In genomic region chr1:180356176-180356575, GRCm38 (mm10) we compare ENCODE assay signal across 11 mouse cellular contexts. TPM values are rescaled to one million over a fixed set of nuclear protein-coding genes. Genes with fewer than 3 reads are reported as not detected.
DNase-seq lines count a peak whose midpoint lies in the region; ATAC-seq lines count a peak whose summit lies in the region.
"Had no signal": no experiment of that assay in that cellular context is flagged by ENCODE, and none has a peak within 500 bp of the region (broad histone marks: within the 10 kb centered on the region; RNA-seq: fewer than 3 reads in every experiment).

No protein-coding gene starts in this region.

- no peaks in the 10 kb centered on the region for H3K9me3 ChIP-seq in intestine, embryonic 16.5 days (ENCODE audit: control insufficient read depth, low read length)
- H3K9me3 ChIP-seq in intestine, embryonic 15.5 days, result no peaks in the 10 kb centered on the region
- H3K9me3 ChIP-seq in embryonic facial prominence, embryonic 10.5 days, result no peaks in the 10 kb centered on the region
- no peaks in the 10 kb centered on the region for H3K9me3 ChIP-seq in forebrain, embryonic 16.5 days (ENCODE audit: control insufficient read depth, low read length)
- H3K9me3 ChIP-seq: embryonic facial prominence, embryonic 12.5 days had no signal

- peak; percentile 87 for DNase-seq in CD4-positive, CD25-positive, alpha-beta regulatory T cell, adult 2 months (ENCODE audit: low read depth, low spot score)
- DNase-seq in embryonic facial prominence, embryonic 10.5 days (ENCODE audit: low spot score), result no peak
- DNase-seq in natural killer cell, adult 2 months (ENCODE audit: low spot score in 2 of 2), result peak; percentile 63 to 65
- no peak for DNase-seq in testis, postnatal 10 days (ENCODE audit: low spot score)
- DNase-seq in retina, postnatal 1 day, result no peak
- DNase-seq: kidney, postnatal 10 days; lung, postnatal 14 days had no signal

- H3K4me2 ChIP-seq in intestine, embryonic 16.5 days (ENCODE audit: low read depth, low read length), result no peak overlapping the region
- no peak overlapping the region for H3K4me2 ChIP-seq in intestine, embryonic 15.5 days (replicated peaks)
- no peak overlapping the region for H3K4me2 ChIP-seq in forebrain, embryonic 16.5 days (ENCODE audit: low read length)
- H3K4me2 ChIP-seq: embryonic facial prominence, embryonic 12.5 days had no signal

- H3K4me1 ChIP-seq in intestine, embryonic 16.5 days (ENCODE audit: control insufficient read depth, insufficient read depth, low read length), result peaks cover 23% of the 10 kb centered on the region
- peaks cover 23% of the 10 kb centered on the region for H3K4me1 ChIP-seq in intestine, embryonic 15.5 days (replicated peaks)
- peaks cover 54% of the 10 kb centered on the region for H3K4me1 ChIP-seq in embryonic facial prominence, embryonic 10.5 days
- no peaks in the 10 kb centered on the region for H3K4me1 ChIP-seq in forebrain, embryonic 16.5 days (replicated peaks; ENCODE audit: control insufficient read depth, insufficient read depth, low read length)

- 52% methylated on average over 4 of the region's 4 CpGs for WGBS in intestine, embryonic 16.5 days
- 71% methylated on average over 4 of the region's 4 CpGs for WGBS in intestine, embryonic 15.5 days
- 72% methylated on average over 4 of the region's 4 CpGs for WGBS in embryonic facial prominence, embryonic 10.5 days
- WGBS in forebrain, embryonic 16.5 days, result 69% methylated on average over 4 of the region's 4 CpGs

- H3K27me3 ChIP-seq in intestine, embryonic 16.5 days (replicated peaks; ENCODE audit: control insufficient read depth, insufficient read depth, low read length), result no peaks in the 10 kb centered on the region
- H3K27me3 ChIP-seq in intestine, embryonic 15.5 days (replicated peaks), result no peaks in the 10 kb centered on the region
- H3K27me3 ChIP-seq in embryonic facial prominence, embryonic 10.5 days (replicated peaks; ENCODE audit: low read depth, poor library complexity, severe bottlenecking), result no peaks in the 10 kb centered on the region
- no peaks in the 10 kb centered on the region for H3K27me3 ChIP-seq in forebrain, embryonic 16.5 days (replicated peaks; ENCODE audit: control insufficient read depth, insufficient read depth, low read length)
- H3K27me3 ChIP-seq: embryonic facial prominence, embryonic 12.5 days had no signal

- H3K36me3 ChIP-seq in intestine, embryonic 16.5 days (ENCODE audit: control insufficient read depth, insufficient read depth, low read length), result no peaks in the 10 kb centered on the region
- H3K36me3 ChIP-seq in intestine, embryonic 15.5 days, result no peaks in the 10 kb centered on the region
- peaks cover 3% of the 10 kb centered on the region for H3K36me3 ChIP-seq in embryonic facial prominence, embryonic 10.5 days (replicated peaks)
- no peaks in the 10 kb centered on the region for H3K36me3 ChIP-seq in forebrain, embryonic 16.5 days (ENCODE audit: control insufficient read depth, insufficient read depth)
- H3K36me3 ChIP-seq: embryonic facial prominence, embryonic 12.5 days had no signal

- 0 out of 2 replicates have a peak overlapping the region, but pooled peaks have one; percentile 8 for H3K9ac ChIP-seq in intestine, embryonic 16.5 days (ENCODE audit: low read depth, low read length)
- no peak overlapping the region for H3K9ac ChIP-seq in intestine, embryonic 15.5 days
- H3K9ac ChIP-seq in forebrain, embryonic 16.5 days (replicated peaks; ENCODE audit: low read depth, low read length), result no peak overlapping the region
- H3K9ac ChIP-seq: embryonic facial prominence, embryonic 12.5 days had no signal

- H3K4me3 ChIP-seq in intestine, embryonic 16.5 days (ENCODE audit: low read length), result no peak overlapping the region
- no peak overlapping the region for H3K4me3 ChIP-seq in intestine, embryonic 15.5 days (replicated peaks)
- no peak overlapping the region for H3K4me3 ChIP-seq in embryonic facial prominence, embryonic 10.5 days
- no peak overlapping the region for H3K4me3 ChIP-seq in forebrain, embryonic 16.5 days (replicated peaks; ENCODE audit: low read length)
- H3K4me3 ChIP-seq: embryonic facial prominence, embryonic 12.5 days had no signal

- H3K27ac ChIP-seq in intestine, embryonic 16.5 days (ENCODE audit: low read length), result 0 out of 2 replicates have a peak overlapping the region, but pooled peaks have one; percentile 9
- no peak overlapping the region for H3K27ac ChIP-seq in intestine, embryonic 15.5 days
- H3K27ac ChIP-seq in embryonic facial prominence, embryonic 10.5 days (replicated peaks), result peak overlapping the region; percentile 5; the same call in 1 of the 2 replicates
- no peak overlapping the region for H3K27ac ChIP-seq in forebrain, embryonic 16.5 days (ENCODE audit: low read length)
- H3K27ac ChIP-seq: embryonic facial prominence, embryonic 12.5 days had no signal

- ATAC-seq in intestine, embryonic 16.5 days, result no peak
- no peak for ATAC-seq in intestine, embryonic 15.5 days
- no peak for ATAC-seq in forebrain, embryonic 16.5 days

RNA-seq across cellular contexts. Expression of gene Itpkb, which starts 25.9 kb away (rescaled TPM):
- 5.1 TPM in 2 replicates for polyA plus RNA-seq in intestine, embryonic 16.5 days (2015; fragmentation: Nextera tagmentation; extraction: Ambion mirVana)
- 6.9 and 8.2 TPM in 2 replicates for polyA plus RNA-seq in intestine, embryonic 15.5 days (2015; fragmentation: Nextera tagmentation; extraction: Ambion mirVana)
- 4.9 and 6.2 TPM in 2 replicates for polyA plus RNA-seq in embryonic facial prominence, embryonic 10.5 days (2016; fragmentation: Nextera tagmentation; extraction: Ambion mirVana)
- polyA plus RNA-seq in forebrain, embryonic 16.5 days (2015; fragmentation: Nextera tagmentation; extraction: Ambion mirVana), result 2.0 and 2.4 TPM in 2 replicates

Comparison
In these comparisons a context has a peak if more than half of its experiments do, and no peak if none do; other contexts are left out.
1. H3K27ac ChIP-seq: peak in intestine, embryonic 16.5 days (single experiment) and embryonic facial prominence, embryonic 10.5 days (single experiment); none in intestine, embryonic 15.5 days (single experiment) and forebrain, embryonic 16.5 days (single experiment).
2. DNase-seq: peak in CD4-positive, CD25-positive, alpha-beta regulatory T cell, adult 2 months (single experiment) and natural killer cell, adult 2 months (2 of 2); none in embryonic facial prominence, embryonic 10.5 days (single experiment), testis, postnatal 10 days (single experiment) and retina, postnatal 1 day (single experiment).